Mouse (Mus musculus): ENCODE measurements around the gene Eno1.

DNA sequence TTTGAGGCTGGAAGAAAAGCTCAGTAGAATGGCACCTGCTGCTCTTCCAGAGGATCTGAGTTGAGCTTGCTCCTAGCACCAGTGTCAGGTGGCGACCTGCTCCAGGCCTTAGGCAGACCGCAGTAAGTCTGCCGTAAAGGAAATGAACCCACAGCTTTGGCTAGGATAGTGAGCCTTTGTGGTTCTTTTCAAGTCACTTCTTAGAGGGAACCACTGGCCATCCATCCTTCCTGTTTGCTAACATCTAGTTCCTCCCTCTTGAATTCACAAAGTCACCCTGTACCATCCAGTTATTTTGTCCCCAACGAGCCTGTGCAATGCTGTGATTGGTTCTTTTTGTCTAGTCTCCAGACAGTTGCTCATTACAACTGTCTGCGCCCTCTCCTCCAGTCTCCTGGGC lies 6.2 kb downstream of the Eno1 start:
- TF ChIP-seq CTCF (IDR thresholded peaks at IDR 0.05; ENCODE audit: low read depth) (no peak), EP300 (optimal IDR thresholded peaks at IDR 0.05) (no peak)

Data from stomach, postnatal 0 days (tissue).